Mouse (Mus musculus): ENCODE measurements around the gene Tex29. TPM values are rescaled to one million over a fixed set of nuclear protein-coding genes. Genes with fewer than 3 reads are reported as not detected.
A peak's percentile ranks its signal among the peaks of the same experiment; 100 is the strongest.

The Tex29 gene
- polyA plus RNA-seq, 1 experiment from 2014 or later: not detected

- H3K9me3 ChIP-seq (ENCODE audit: control insufficient read depth, low read length): no peaks in the 10 kb centered on the region
- no peaks in the 10 kb centered on the region for H3K4me1 ChIP-seq (ENCODE audit: control insufficient read depth, insufficient read depth, low read length)
- no peak for DNase-seq (ENCODE audit: low spot score, missing footprints)
- H3K4me2 ChIP-seq: no peak overlapping the region
- H3K27ac ChIP-seq (ENCODE audit: low read depth, low read length): no peak overlapping the region
- peaks cover 37% of the 10 kb centered on the region for H3K36me3 ChIP-seq (ENCODE audit: control insufficient read depth, insufficient read depth, low read length)
- ATAC-seq (ENCODE audit: low FRiP score): no peak
- H3K9ac ChIP-seq (ENCODE audit: low read length): no peak overlapping the region
- 88% methylated on average over 9 of the region's 9 CpGs for WGBS
- H3K27me3 ChIP-seq (ENCODE audit: control insufficient read depth, insufficient read depth, low read length): no peaks in the 10 kb centered on the region
- no peak overlapping the region for H3K4me3 ChIP-seq (ENCODE audit: low read depth, low read length)
Observed at GRCm38 (mm10) chr8:11822550-11823060, 17.7 kb upstream of the Tex29 start.

GRCm38 (mm10) chr8:11825756-11826155 lies 14.5 kb upstream of the Tex29 start:
- Histone ChIP-seq H3K36me3 (ENCODE audit: control insufficient read depth, insufficient read depth, low read length) (peaks cover 13% of the 10 kb centered on the region), H3K4me2 (no peak overlapping the region), H3K27me3 (ENCODE audit: control insufficient read depth, insufficient read depth, low read length) (no peaks in the 10 kb centered on the region), H3K9ac (ENCODE audit: low read length) (no peak overlapping the region), H3K4me1 (ENCODE audit: control insufficient read depth, insufficient read depth, low read length) (no peaks in the 10 kb centered on the region), H3K4me3 (ENCODE audit: low read depth, low read length) (no peak overlapping the region), H3K27ac (ENCODE audit: low read depth, low read length) (no peak overlapping the region), H3K9me3 (ENCODE audit: control insufficient read depth, low read length) (no peaks in the 10 kb centered on the region)
- no peak for DNase-seq (ENCODE audit: low spot score, missing footprints)
- ATAC-seq (ENCODE audit: low FRiP score): no peak
- WGBS: 72% methylated on average over 3 of the region's 3 CpGs

GRCm38 (mm10) chr8:11827312-11827711 lies 13.0 kb upstream of the Tex29 start:
- Histone ChIP-seq H3K27ac (ENCODE audit: low read depth, low read length) (no peak overlapping the region), H3K9ac (ENCODE audit: low read length) (no peak overlapping the region), H3K9me3 (ENCODE audit: control insufficient read depth, low read length) (no peaks in the 10 kb centered on the region), H3K4me3 (ENCODE audit: low read depth, low read length) (no peak overlapping the region), H3K36me3 (ENCODE audit: control insufficient read depth, insufficient read depth, low read length) (peaks cover 13% of the 10 kb centered on the region), H3K27me3 (ENCODE audit: control insufficient read depth, insufficient read depth, low read length) (no peaks in the 10 kb centered on the region), H3K4me2 (no peak overlapping the region), H3K4me1 (ENCODE audit: control insufficient read depth, insufficient read depth, low read length) (no peaks in the 10 kb centered on the region)
- WGBS: 92% methylated on average over 3 of the region's 3 CpGs
- DNase-seq (ENCODE audit: low spot score, missing footprints) (no peak), ATAC-seq (ENCODE audit: low FRiP score) (no peak)

- Histone ChIP-seq H3K4me1 (ENCODE audit: control insufficient read depth, insufficient read depth, low read length) (no peaks in the 10 kb centered on the region), H3K4me3 (ENCODE audit: low read depth, low read length) (no peak overlapping the region), H3K27ac (ENCODE audit: low read depth, low read length) (no peak overlapping the region), H3K9ac (ENCODE audit: low read length) (no peak overlapping the region), H3K9me3 (ENCODE audit: control insufficient read depth, low read length) (no peaks in the 10 kb centered on the region), H3K27me3 (ENCODE audit: control insufficient read depth, insufficient read depth, low read length) (no peaks in the 10 kb centered on the region), H3K4me2 (no peak overlapping the region), H3K36me3 (ENCODE audit: control insufficient read depth, insufficient read depth, low read length) (peaks cover 11% of the 10 kb centered on the region)
- 72% methylated on average over 16 of the region's 16 CpGs for WGBS
- DNase-seq (ENCODE audit: low spot score, missing footprints): peak; percentile 61
- no peak for ATAC-seq (ENCODE audit: low FRiP score)
Observed at GRCm38 (mm10) chr8:11830214-11831046, 9.8 kb upstream of the Tex29 start.

- no peak overlapping the region for H3K27ac ChIP-seq (ENCODE audit: low read depth, low read length)
- H3K4me1 ChIP-seq (ENCODE audit: control insufficient read depth, insufficient read depth, low read length): no peaks in the 10 kb centered on the region
- H3K4me2 ChIP-seq: no peak overlapping the region
- H3K9me3 ChIP-seq (ENCODE audit: control insufficient read depth, low read length): no peaks in the 10 kb centered on the region
- no peak overlapping the region for H3K4me3 ChIP-seq (ENCODE audit: low read depth, low read length)
- DNase-seq (ENCODE audit: low spot score, missing footprints) (peak; percentile 28), ATAC-seq (ENCODE audit: low FRiP score) (no peak)
- H3K36me3 ChIP-seq (ENCODE audit: control insufficient read depth, insufficient read depth, low read length): peaks cover 11% of the 10 kb centered on the region
- no peaks in the 10 kb centered on the region for H3K27me3 ChIP-seq (ENCODE audit: control insufficient read depth, insufficient read depth, low read length)
- 94% methylated on average over 10 of the region's 10 CpGs for WGBS
- H3K9ac ChIP-seq (ENCODE audit: low read length): no peak overlapping the region
Observed at GRCm38 (mm10) chr8:11831174-11831573, 9.1 kb upstream of the Tex29 start.

- H3K27ac ChIP-seq (ENCODE audit: low read depth, low read length): no peak overlapping the region
- no peaks in the 10 kb centered on the region for H3K9me3 ChIP-seq (ENCODE audit: control insufficient read depth, low read length)
- H3K27me3 ChIP-seq (ENCODE audit: control insufficient read depth, insufficient read depth, low read length): no peaks in the 10 kb centered on the region
- no peak overlapping the region for H3K4me3 ChIP-seq (ENCODE audit: low read depth, low read length)
- no peaks in the 10 kb centered on the region for H3K4me1 ChIP-seq (ENCODE audit: control insufficient read depth, insufficient read depth, low read length)
- no peak overlapping the region for H3K4me2 ChIP-seq
- ATAC-seq (ENCODE audit: low FRiP score) (no peak), DNase-seq (ENCODE audit: low spot score, missing footprints) (peak; percentile 56)
- no peak overlapping the region for H3K9ac ChIP-seq (ENCODE audit: low read length)
- H3K36me3 ChIP-seq (ENCODE audit: control insufficient read depth, insufficient read depth, low read length): peaks cover 11% of the 10 kb centered on the region
- 92% methylated on average over 5 of the region's 5 CpGs for WGBS
Observed at GRCm38 (mm10) chr8:11831939-11832338, 8.3 kb upstream of the Tex29 start.

- Histone ChIP-seq H3K9me3 (ENCODE audit: control insufficient read depth, low read length) (no peaks in the 10 kb centered on the region), H3K4me2 (no peak overlapping the region), H3K27me3 (ENCODE audit: control insufficient read depth, insufficient read depth, low read length) (no peaks in the 10 kb centered on the region), H3K27ac (ENCODE audit: low read depth, low read length) (no peak overlapping the region), H3K9ac (ENCODE audit: low read length) (no peak overlapping the region), H3K4me3 (ENCODE audit: low read depth, low read length) (no peak overlapping the region), H3K36me3 (ENCODE audit: control insufficient read depth, insufficient read depth, low read length) (peaks cover 11% of the 10 kb centered on the region), H3K4me1 (ENCODE audit: control insufficient read depth, insufficient read depth, low read length) (no peaks in the 10 kb centered on the region)
- ATAC-seq (ENCODE audit: low FRiP score) (no peak), DNase-seq (ENCODE audit: low spot score, missing footprints) (no peak)
- 91% methylated on average over 4 of the region's 4 CpGs for WGBS
Observed at GRCm38 (mm10) chr8:11833157-11833556, 7.1 kb upstream of the Tex29 start.

GRCm38 (mm10) chr8:11834200-11834599 lies 6.1 kb upstream of the Tex29 start:
- Histone ChIP-seq H3K4me2 (no peak overlapping the region), H3K4me3 (ENCODE audit: low read depth, low read length) (no peak overlapping the region), H3K27me3 (ENCODE audit: control insufficient read depth, insufficient read depth, low read length) (no peaks in the 10 kb centered on the region), H3K27ac (ENCODE audit: low read depth, low read length) (no peak overlapping the region), H3K9ac (ENCODE audit: low read length) (no peak overlapping the region), H3K36me3 (ENCODE audit: control insufficient read depth, insufficient read depth, low read length) (peaks cover 11% of the 10 kb centered on the region), H3K9me3 (ENCODE audit: control insufficient read depth, low read length) (no peaks in the 10 kb centered on the region), H3K4me1 (ENCODE audit: control insufficient read depth, insufficient read depth, low read length) (no peaks in the 10 kb centered on the region)
- DNase-seq (ENCODE audit: low spot score, missing footprints) (peak; percentile 21), ATAC-seq (ENCODE audit: low FRiP score) (no peak)
- 85% methylated on average over 5 of the region's 5 CpGs for WGBS

GRCm38 (mm10) chr8:11834691-11835090 lies 5.6 kb upstream of the Tex29 start:
- no peak overlapping the region for H3K9ac ChIP-seq (ENCODE audit: low read length)
- H3K4me3 ChIP-seq (ENCODE audit: low read depth, low read length): no peak overlapping the region
- no peaks in the 10 kb centered on the region for H3K4me1 ChIP-seq (ENCODE audit: control insufficient read depth, insufficient read depth, low read length)
- ATAC-seq (ENCODE audit: low FRiP score) (no peak), DNase-seq (ENCODE audit: low spot score, missing footprints) (peak; percentile 39)
- H3K36me3 ChIP-seq (ENCODE audit: control insufficient read depth, insufficient read depth, low read length): peaks cover 11% of the 10 kb centered on the region
- H3K27me3 ChIP-seq (ENCODE audit: control insufficient read depth, insufficient read depth, low read length): no peaks in the 10 kb centered on the region
- no peak overlapping the region for H3K27ac ChIP-seq (ENCODE audit: low read depth, low read length)
- WGBS: 92% methylated on average over 16 of the region's 16 CpGs
- H3K9me3 ChIP-seq (ENCODE audit: control insufficient read depth, low read length): no peaks in the 10 kb centered on the region
- no peak overlapping the region for H3K4me2 ChIP-seq

All from midbrain, embryonic 11.5 days (tissue).